Mouse (Mus musculus) Patski (cell line): Measurements from ENCODE around the gene Rhox2g. TPM values are rescaled to one million over a fixed set of nuclear protein-coding genes. Genes with fewer than 3 reads are reported as not detected.
"Not testable (repeated sequence)": the region's sequence is repeated elsewhere in the genome, so short reads cannot be mapped to it uniquely, and the experiment has no call there.

Experiments
- ATAC-seq: fragments of 100-300 bp; one replicate; pipeline ENCODE4 v1.8.0; 2021
- CTCF ChIA-PET: fragments of 350-600 bp; sonication (Branson Sonifier 250); formaldehyde crosslinking; loops from one replicate; lab custom pipeline; 2022; ENCODE audit warnings: inconsistent platforms; lab: Charles Lee
- POLR2A ChIA-PET: fragments of 350-600 bp; sonication (Branson Sonifier 250); formaldehyde crosslinking; loops from one replicate; lab custom pipeline; 2022; ENCODE audit warnings: antibody characterized with exemption, inconsistent platforms; lab: Charles Lee
- DNase-seq: peaks from one replicate; pipeline ENCODE4 v3.0.0-alpha.2; 2011; ENCODE audit warnings: low read depth, low spot score
- H3K27me3 ChIP-seq: fragments of 371-371 bp; one replicate; pipeline ENCODE4 v1.5.1; 2021
- CTCF ChIP-seq: fragments of 100-300 bp; IDR thresholded peaks from one replicate; pipeline ENCODE4 v1.5.1; 2021
- in situ Hi-C: fragments of 300-500 bp; cut with MboI; formaldehyde crosslinking; loops from 3 replicates; pipeline ENCODE4 v1.11.1; 2018; ENCODE audit warnings: low pct_unique_long_range_greater_than_20kb, mixed read lengths
- polyA plus RNA-seq: library from polyadenylated mRNA; unstranded; gene quantifications from one replicate; pipeline ENCODE4 v1.2.3, GENCODE M21; 2021

The Rhox2g gene
- not detected for polyA plus RNA-seq

DNA sequence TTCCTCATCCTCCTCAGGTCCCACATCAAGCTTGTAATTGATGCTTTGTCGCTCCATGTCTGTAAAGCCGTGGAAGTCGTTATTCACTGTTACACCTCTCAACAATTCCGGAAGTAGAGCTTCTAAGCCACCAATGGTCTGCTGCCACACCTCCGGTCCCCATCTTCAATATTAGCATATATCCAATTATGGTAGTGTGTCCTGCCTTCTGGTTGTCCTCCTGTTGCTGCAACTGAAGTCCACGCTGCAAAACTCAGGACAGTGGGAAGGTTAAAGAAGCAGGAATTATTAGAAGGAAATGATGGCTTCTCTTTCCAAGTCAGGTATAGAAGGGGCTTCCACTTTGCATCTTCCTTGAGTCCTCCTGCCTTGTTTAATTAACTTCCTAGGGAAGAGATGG, at the start of gene Rhox2g:
Rhox2g (minus strand) TSS at position 101 of the 400 bp plus-strand sequence.
- ATAC-seq, H3K27me3 ChIP-seq, in situ Hi-C loops, CTCF ChIA-PET, POLR2A ChIA-PET, DNase-seq: not testable (repeated sequence)

DNA sequence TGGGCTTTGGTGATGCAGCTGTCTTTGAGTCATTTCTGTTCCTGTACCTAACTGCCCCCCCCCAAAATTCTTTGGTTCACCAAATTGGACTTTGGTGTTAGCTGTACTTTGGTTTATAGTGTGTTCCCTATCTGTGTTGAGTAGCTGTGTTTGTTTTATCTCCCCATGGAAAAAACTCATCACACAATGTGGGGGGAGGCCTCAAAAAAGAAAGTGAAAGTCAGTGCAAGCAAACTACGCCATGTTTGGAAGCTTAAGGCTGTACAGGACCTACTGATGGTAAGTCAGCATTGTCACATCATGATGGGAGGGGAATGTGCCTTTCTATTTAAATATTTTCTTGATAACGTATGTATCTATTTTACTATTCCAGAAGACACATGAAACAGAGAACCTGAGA, 49.0 kb upstream of the Rhox2g start:
- CTCF ChIA-PET, result no interaction called here
- POLR2A ChIA-PET, result no interaction called here
- DNase-seq (no peak), ATAC-seq (no peak)
- no peak for TF ChIP-seq CTCF
- in situ Hi-C loops, result no loop called here
- H3K27me3 ChIP-seq, result peaks cover 37% of the 10 kb centered on the region

DNA sequence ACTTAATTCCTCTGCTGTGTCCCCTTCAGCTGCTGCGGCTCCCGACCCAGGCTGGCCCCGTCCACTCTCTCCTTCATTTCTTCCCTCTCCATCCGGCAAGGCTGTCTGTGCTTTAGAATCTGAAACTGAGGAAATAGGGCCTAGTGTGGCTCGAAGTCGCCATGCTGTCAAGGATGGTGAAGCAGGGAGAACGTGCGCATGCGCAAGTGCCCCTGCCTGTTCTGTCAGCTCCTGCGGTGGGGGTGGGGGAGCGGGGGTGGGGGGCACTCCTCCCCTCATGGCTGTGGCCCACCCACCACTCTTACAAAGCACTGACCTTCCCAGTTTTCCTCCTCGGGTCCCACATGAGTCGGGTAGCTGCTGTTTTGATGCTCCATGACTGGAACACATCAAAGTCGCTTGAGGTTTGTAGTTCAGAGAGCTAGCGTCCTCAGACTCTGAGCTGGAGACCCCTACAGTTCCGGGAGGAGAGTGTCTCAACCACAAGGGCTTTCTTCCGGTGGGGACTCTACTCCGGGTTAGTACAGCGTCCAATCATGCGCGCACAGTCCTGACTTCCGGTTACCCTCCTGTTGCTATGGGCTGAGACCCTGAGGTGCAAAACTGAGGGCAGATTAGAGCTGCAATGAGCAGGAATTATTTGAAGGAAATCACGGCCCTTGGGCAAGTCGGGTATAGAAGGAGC, 39.9 kb upstream of the Rhox2g start:
- no peak for ATAC-seq
- in situ Hi-C loops, result no loop called here
- POLR2A ChIA-PET, result no interaction called here
- no peak for DNase-seq
- CTCF ChIA-PET, result no interaction called here
- TF ChIP-seq CTCF, result no peak
- H3K27me3 ChIP-seq, result peaks cover 11% of the 10 kb centered on the region

DNA sequence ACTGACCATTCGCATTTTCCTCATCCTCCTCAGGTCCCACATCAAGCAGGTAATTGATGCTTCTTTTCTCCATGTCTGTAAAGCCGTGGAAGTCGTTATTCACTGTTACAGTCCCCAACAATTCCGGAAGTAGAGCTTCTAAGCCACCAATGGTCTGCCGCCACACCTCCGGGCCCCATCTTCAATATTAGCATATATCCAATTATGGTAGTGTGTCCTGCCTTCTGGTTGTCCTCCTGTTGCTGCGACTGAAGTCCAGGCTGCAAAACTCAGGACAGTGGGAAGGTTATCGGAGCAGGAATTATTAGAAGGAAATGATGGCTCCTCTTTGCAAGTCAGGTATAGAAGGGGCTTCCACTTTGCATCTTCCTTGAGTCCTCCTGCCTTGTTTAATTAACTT, 29.9 kb upstream of the Rhox2g start, which contains the start of gene Rhox2h:
Rhox2h (minus strand) TSS at position 101 of the 400 bp plus-strand sequence.
- DNase-seq, POLR2A ChIA-PET, CTCF ChIA-PET, ATAC-seq, in situ Hi-C loops, H3K27me3 ChIP-seq: not testable (repeated sequence)

DNA sequence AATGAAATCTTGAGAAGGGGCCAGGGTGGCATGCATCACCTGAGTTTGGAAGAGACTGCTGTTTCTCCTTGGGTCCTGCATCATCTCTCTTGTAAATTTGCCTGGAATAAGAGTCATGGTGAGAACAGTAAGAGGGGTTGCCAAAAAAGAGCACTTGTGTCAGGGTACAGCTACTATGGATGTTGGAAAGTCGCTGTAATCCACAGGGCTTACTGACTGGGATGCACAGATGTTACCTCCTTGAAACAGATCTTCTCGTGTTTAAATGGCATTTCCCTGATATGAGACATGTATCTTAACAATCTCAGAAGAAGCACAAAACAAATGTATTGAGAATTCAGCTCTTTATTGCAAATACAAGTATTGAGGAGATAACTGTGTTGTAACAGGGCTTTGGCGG, 25.4 kb upstream of the Rhox2g start, which contains the start of gene Rhox3h:
Rhox3h (minus strand) TSS at position 101 of the 400 bp plus-strand sequence.
- H3K27me3 ChIP-seq, in situ Hi-C loops, POLR2A ChIA-PET, CTCF ChIA-PET, DNase-seq, ATAC-seq: not testable (repeated sequence)

DNA sequence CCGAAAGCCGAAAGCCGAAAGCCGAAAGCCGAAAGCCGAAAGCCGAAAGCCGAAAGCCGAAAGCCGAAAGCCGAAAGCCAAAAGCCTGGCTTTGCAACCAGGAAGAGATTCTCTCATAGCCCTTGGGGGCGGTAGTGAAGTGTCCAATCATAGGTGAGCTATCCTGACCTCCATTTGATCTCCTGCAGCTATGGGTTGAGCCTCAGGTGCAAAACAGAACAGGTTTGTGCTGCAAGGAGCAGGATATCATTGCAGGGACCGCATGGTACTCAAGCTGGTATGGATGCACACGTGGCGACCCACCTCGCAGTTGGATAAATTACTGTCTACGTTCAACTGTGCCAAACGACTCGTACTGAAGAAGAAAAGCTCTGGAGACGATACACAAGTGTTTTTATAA, 8.0 kb upstream of the Rhox2g start, which contains the start of gene Rhox4g:
Rhox4g (minus strand) TSS at position 101 of the 400 bp plus-strand sequence.
- POLR2A ChIA-PET, CTCF ChIA-PET: not testable (repeated sequence)

DNA sequence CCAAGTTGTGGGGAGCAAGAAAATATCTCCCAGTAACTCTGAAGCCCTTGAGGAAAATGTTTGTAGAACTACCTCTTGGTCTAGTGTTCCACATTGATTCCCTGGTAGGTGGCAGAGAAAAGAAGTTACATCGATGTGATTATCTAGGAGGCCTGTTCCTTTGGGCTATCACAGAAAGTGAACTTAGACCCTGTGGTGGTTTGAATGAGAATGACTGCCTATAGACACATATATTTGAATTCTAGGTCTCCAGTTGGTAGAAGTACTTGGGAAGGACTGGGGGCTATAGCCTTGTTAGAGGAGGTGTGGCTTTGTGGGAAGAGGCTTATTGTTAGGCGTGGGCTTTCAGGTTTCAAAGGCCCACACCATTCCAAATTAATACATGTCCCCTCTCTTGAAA, 14.8 kb downstream of the Rhox2g start, which contains the start of gene Rhox3g:
Rhox3g (minus strand) TSS at position 101 of the 400 bp plus-strand sequence.
- POLR2A ChIA-PET, ATAC-seq, H3K27me3 ChIP-seq, in situ Hi-C loops, CTCF ChIA-PET, DNase-seq: not testable (repeated sequence)

More for the DNA sequence above, 8.0 kb upstream of the Rhox2g start, which contains the start of gene Rhox4g:
- H3K27me3 ChIP-seq, in situ Hi-C loops, DNase-seq, ATAC-seq: not testable (repeated sequence)

DNA sequence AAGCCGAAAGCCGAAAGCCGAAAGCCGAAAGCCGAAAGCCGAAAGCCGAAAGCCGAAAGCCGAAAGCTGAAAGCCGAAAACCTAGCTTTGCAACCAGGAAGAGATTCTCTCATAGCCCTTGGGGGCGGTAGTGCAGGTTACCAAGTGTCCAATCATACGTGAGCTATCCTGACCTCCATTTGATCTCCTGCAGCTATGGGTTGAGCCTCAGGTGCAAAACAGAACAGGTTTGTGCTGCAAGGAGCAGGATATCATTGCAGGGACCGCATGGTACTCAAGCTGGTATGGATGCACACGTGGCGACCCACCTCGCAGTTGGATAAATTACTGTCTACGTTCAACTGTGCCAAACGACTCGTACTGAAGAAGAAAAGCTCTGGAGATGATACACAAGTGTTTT, 35.7 kb downstream of the Rhox2g start, which contains the start of gene Rhox4f:
Rhox4f (minus strand) TSS at position 101 of the 400 bp plus-strand sequence.
- DNase-seq, POLR2A ChIA-PET, ATAC-seq, CTCF ChIA-PET, in situ Hi-C loops, H3K27me3 ChIP-seq: not testable (repeated sequence)

Other genes starting within 250 kb of the Rhox2g start
- not detected for gene Rhox2b, start 231.4 kb downstream of the Rhox2g start, polyA plus RNA-seq
- gene Rhox4b, start 211.0 kb downstream of the Rhox2g start, polyA plus RNA-seq, result not detected
- gene Rhox2c, start 189.8 kb downstream of the Rhox2g start, polyA plus RNA-seq, result not detected
- not detected for gene Rhox3c, start 184.9 kb downstream of the Rhox2g start, polyA plus RNA-seq
- not detected for gene Rhox4c, start 163.1 kb downstream of the Rhox2g start, polyA plus RNA-seq
- gene Rhox2d, start 150.0 kb downstream of the Rhox2g start, polyA plus RNA-seq, result not detected
- gene Rhox4d, start 129.1 kb downstream of the Rhox2g start, polyA plus RNA-seq, result not detected
- not detected for gene Rhox2e, start 113.0 kb downstream of the Rhox2g start, polyA plus RNA-seq
- gene Rhox3e, start 101.5 kb downstream of the Rhox2g start, polyA plus RNA-seq, result not detected
- not detected for gene Rhox4e, start 86.1 kb downstream of the Rhox2g start, polyA plus RNA-seq
- gene Rhox2f, start 72.1 kb downstream of the Rhox2g start, polyA plus RNA-seq, result not detected
- gene Rhox3f, start 62.5 kb downstream of the Rhox2g start, polyA plus RNA-seq, result not detected
- not detected for gene Rhox4f, start 35.8 kb downstream of the Rhox2g start, polyA plus RNA-seq
- not detected for gene Rhox3g, start 14.9 kb downstream of the Rhox2g start, polyA plus RNA-seq
- not detected for gene Rhox4g, start 7.9 kb upstream of the Rhox2g start, polyA plus RNA-seq
- not detected for gene Rhox3h, start 25.3 kb upstream of the Rhox2g start, polyA plus RNA-seq
- gene Rhox2h, start 29.8 kb upstream of the Rhox2g start, polyA plus RNA-seq, result not detected
- gene Rhox5, start 161.4 kb upstream of the Rhox2g start, polyA plus RNA-seq, result 1.9 TPM
- gene Rhox6, start 183.4 kb upstream of the Rhox2g start, polyA plus RNA-seq, result not detected
- gene Rhox7a, start 188.2 kb upstream of the Rhox2g start, polyA plus RNA-seq, result not detected
- gene Rhox8, start 235.5 kb upstream of the Rhox2g start, polyA plus RNA-seq, result not detected